Mouse (Mus musculus): ENCODE results near the gene Zfhx3. TPM values are rescaled to one million over a fixed set of nuclear protein-coding genes. Genes with fewer than 3 reads are reported as not detected.
A peak's percentile ranks its signal among the peaks of the same experiment; 100 is the strongest.

Gene Zfhx3
- polyA plus RNA-seq, 1 experiment = 2.5 TPM

DNA sequence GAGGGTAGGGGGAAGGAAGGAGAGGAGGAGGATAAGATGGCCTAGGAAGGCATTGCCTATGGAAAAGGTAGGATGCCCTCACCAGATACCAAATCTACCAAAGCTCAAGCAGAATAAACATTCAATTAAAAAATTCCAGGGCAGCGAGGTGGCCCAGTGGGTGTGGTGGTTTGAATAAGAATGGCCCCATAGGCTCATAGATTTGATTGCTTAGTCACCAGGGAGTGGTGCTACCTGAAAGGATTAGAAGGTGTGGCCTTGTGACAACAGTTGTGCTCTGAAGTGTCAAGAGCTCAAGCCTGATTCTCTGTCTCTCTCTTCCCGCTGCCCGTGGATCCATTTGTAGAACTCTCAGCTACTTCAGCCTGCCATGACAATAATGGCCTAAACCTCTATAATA is 703.2 kb downstream of the Zfhx3 start:
- H3K27ac ChIP-seq (ENCODE audit: insufficient read depth, low read depth, low read length) = no peak overlapping the region
- no peaks in the 10 kb centered on the region for H3K36me3 ChIP-seq (ENCODE audit: control insufficient read depth, insufficient read depth, low read length)
- no peaks in the 10 kb centered on the region for H3K4me1 ChIP-seq (ENCODE audit: control insufficient read depth, insufficient read depth, low read length)
- TF ChIP-seq CTCF (conservative IDR thresholded peaks at IDR 0.05; ENCODE audit: insufficient read depth, insufficient read length, low read depth, low read length) (no peak), POLR2A (IDR thresholded peaks at IDR 0.05; ENCODE audit: low read depth, low read length) (no peak)
- no peak for DNase-seq
- no peak overlapping the region for H3K4me3 ChIP-seq (ENCODE audit: insufficient read depth, low read depth, low read length)
- 85% methylated on average over 3 of the region's 3 CpGs for WGBS
- H3K27me3 ChIP-seq (replicated peaks; ENCODE audit: control insufficient read depth, insufficient read depth, low read length) = no peaks in the 10 kb centered on the region

DNA sequence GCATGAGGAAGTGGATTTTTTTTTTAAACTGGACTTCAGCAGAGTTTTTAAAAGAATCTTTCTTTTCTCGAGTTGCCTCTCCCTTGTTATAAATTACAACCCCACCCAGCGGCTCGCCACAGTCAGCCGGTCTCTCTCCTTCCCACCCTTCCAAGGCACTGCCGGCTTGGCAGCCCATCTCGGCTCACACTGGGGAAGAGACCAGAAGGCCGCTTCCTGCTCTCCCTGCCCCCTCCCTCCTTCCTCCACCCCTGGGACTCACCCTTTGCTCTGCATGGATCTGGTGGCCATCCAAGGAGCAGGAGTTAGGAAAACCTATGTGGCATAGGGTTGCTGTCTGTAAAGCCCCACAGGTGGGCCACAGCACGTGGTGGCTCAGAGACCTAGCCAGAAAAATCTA is 705.1 kb downstream of the Zfhx3 start:
- H3K4me3 ChIP-seq (ENCODE audit: insufficient read depth, low read depth, low read length) = no peak overlapping the region
- peak; percentile 77 for DNase-seq

DNA sequence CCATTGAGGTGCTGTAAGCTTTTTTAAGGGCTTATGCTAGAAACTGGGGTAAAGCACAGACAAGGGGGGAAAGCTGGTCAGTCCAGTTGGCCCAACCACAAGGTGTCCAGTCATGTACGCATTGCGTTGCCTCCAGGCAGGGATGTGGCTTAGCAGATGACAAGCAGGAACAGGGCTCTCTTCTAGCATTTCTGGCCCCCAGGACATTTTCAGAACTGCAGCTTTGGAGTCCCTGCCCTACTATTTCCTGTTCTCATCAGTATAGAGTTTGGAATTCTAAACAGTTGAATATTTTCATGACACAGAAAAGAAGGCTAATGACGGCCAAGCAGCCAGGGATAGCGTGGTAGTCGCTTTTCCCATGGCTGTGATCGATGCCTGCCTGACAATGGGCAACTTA is 706.5 kb downstream of the Zfhx3 start:
- no peak overlapping the region for H3K27ac ChIP-seq (ENCODE audit: insufficient read depth, low read depth, low read length)
- no peak for DNase-seq
- no peaks in the 10 kb centered on the region for H3K27me3 ChIP-seq (replicated peaks; ENCODE audit: control insufficient read depth, insufficient read depth, low read length)
- 90% methylated on average over 6 of the region's 6 CpGs for WGBS
- H3K4me1 ChIP-seq (ENCODE audit: control insufficient read depth, insufficient read depth, low read length) = no peaks in the 10 kb centered on the region
- no peak overlapping the region for H3K4me3 ChIP-seq (ENCODE audit: insufficient read depth, low read depth, low read length)
- H3K36me3 ChIP-seq (ENCODE audit: control insufficient read depth, insufficient read depth, low read length) = no peaks in the 10 kb centered on the region
- no peak for TF ChIP-seq POLR2A (IDR thresholded peaks at IDR 0.05; ENCODE audit: low read depth, low read length)
- TF ChIP-seq CTCF (conservative IDR thresholded peaks at IDR 0.05; ENCODE audit: insufficient read depth, insufficient read length, low read depth, low read length) = no peak

More for the DNA sequence above, 705.1 kb downstream of the Zfhx3 start:
- WGBS = 25% methylated on average over 8 of the region's 8 CpGs
- no peaks in the 10 kb centered on the region for H3K4me1 ChIP-seq (ENCODE audit: control insufficient read depth, insufficient read depth, low read length)
- no peaks in the 10 kb centered on the region for H3K36me3 ChIP-seq (ENCODE audit: control insufficient read depth, insufficient read depth, low read length)
- no peaks in the 10 kb centered on the region for H3K27me3 ChIP-seq (replicated peaks; ENCODE audit: control insufficient read depth, insufficient read depth, low read length)
- TF ChIP-seq POLR2A (IDR thresholded peaks at IDR 0.05; ENCODE audit: low read depth, low read length) = no peak
- no peak for TF ChIP-seq CTCF (conservative IDR thresholded peaks at IDR 0.05; ENCODE audit: insufficient read depth, insufficient read length, low read depth, low read length)
- no peak overlapping the region for H3K27ac ChIP-seq (ENCODE audit: insufficient read depth, low read depth, low read length)

DNA sequence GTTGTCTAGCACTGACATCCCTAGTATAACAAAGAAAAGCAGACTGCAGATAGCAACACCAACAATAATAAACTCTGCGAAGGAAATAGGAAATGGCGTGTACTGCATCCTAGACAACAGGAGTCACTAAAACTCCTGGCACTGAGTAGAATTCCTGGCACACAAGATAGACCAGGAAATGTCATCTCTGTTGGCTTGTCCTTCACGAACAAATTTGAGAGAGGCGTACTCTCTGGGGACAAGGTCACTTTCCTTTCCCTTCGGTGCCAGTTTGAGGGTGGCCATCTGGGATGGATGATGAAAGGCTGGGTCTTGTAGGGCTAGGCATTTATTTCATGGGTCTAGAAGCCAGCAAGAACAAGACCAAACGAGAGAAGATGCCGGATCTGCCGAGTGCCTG is 708.4 kb downstream of the Zfhx3 start:
- TF ChIP-seq CTCF (conservative IDR thresholded peaks at IDR 0.05; ENCODE audit: insufficient read depth, insufficient read length, low read depth, low read length) (no peak), POLR2A (IDR thresholded peaks at IDR 0.05; ENCODE audit: low read depth, low read length) (no peak)
- H3K27me3 ChIP-seq (replicated peaks; ENCODE audit: control insufficient read depth, insufficient read depth, low read length) = no peaks in the 10 kb centered on the region
- no peak overlapping the region for H3K4me3 ChIP-seq (ENCODE audit: insufficient read depth, low read depth, low read length)
- no peaks in the 10 kb centered on the region for H3K36me3 ChIP-seq (ENCODE audit: control insufficient read depth, insufficient read depth, low read length)
- H3K27ac ChIP-seq (ENCODE audit: insufficient read depth, low read depth, low read length) = no peak overlapping the region
- H3K4me1 ChIP-seq (ENCODE audit: control insufficient read depth, insufficient read depth, low read length) = no peaks in the 10 kb centered on the region
- 74% methylated on average over 8 of the region's 8 CpGs for WGBS
- DNase-seq = peak; percentile 70

DNA sequence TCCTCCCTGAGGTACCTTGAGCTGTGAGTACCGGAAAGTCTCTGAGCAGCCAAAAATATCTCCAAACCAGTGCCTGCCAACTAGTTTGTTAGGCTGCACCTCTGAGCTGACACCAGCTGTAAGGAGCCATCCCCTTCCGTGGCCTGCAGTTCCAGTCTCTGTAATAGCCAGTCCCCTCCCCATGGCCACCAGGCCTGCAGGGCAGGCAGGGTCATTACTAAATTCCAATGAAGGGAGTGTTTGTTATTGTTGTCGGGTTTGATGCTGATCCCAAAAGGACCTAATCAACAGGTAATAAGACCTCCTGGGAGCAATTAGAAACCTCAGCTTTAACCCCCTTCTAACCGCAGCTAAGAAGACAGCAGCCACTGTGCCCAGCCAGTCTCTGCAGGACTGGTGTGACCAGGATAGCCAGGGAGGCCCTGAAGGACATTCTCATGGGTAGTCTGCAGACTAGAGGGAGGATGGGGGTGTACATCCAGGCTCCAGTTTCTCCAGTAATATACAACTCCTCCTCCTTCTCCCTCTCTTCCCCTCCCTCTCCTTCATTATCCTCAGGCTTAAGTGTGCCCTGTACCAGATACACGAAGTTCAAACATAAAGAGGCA is 719.1 kb downstream of the Zfhx3 start:
- no peak overlapping the region for H3K4me3 ChIP-seq (ENCODE audit: insufficient read depth, low read depth, low read length)
- no peaks in the 10 kb centered on the region for H3K27me3 ChIP-seq (replicated peaks; ENCODE audit: control insufficient read depth, insufficient read depth, low read length)
- 46% methylated on average over 5 of the region's 5 CpGs for WGBS
- no peak for DNase-seq
- TF ChIP-seq POLR2A (IDR thresholded peaks at IDR 0.05; ENCODE audit: low read depth, low read length) (no peak), CTCF (conservative IDR thresholded peaks at IDR 0.05; ENCODE audit: insufficient read depth, insufficient read length, low read depth, low read length) (no peak)
- H3K4me1 ChIP-seq (ENCODE audit: control insufficient read depth, insufficient read depth, low read length) = no peaks in the 10 kb centered on the region
- H3K27ac ChIP-seq (ENCODE audit: insufficient read depth, low read depth, low read length) = no peak overlapping the region
- H3K36me3 ChIP-seq (ENCODE audit: control insufficient read depth, insufficient read depth, low read length) = no peaks in the 10 kb centered on the region

DNA sequence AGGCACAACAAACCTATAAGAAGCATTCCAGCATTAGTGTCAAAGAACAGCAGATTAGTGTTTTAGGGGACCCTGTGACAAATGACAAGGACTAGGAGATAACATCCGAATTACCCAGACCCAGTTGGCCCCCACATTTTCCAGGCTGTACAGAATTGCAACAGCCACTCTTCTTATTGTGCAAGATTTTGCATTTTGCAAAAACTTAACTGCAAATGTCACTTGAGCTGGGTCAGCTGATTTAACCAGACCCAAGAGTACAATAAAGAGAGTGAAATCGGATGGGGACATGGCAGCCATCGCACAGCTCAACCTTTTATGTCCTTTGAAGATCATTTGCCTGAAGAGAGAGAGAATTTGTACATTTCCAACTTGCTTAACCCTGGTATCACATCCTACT is 720.3 kb downstream of the Zfhx3 start:
- Histone ChIP-seq H3K4me3 (ENCODE audit: insufficient read depth, low read depth, low read length) (no peak overlapping the region), H3K36me3 (ENCODE audit: control insufficient read depth, insufficient read depth, low read length) (no peaks in the 10 kb centered on the region), H3K27me3 (replicated peaks; ENCODE audit: control insufficient read depth, insufficient read depth, low read length) (no peaks in the 10 kb centered on the region), H3K27ac (ENCODE audit: insufficient read depth, low read depth, low read length) (no peak overlapping the region), H3K4me1 (ENCODE audit: control insufficient read depth, insufficient read depth, low read length) (no peaks in the 10 kb centered on the region)
- 71% methylated on average over 3 of the region's 3 CpGs for WGBS
- DNase-seq = peak; percentile 7
- TF ChIP-seq CTCF (conservative IDR thresholded peaks at IDR 0.05; ENCODE audit: insufficient read depth, insufficient read length, low read depth, low read length) = no peak
- TF ChIP-seq POLR2A (IDR thresholded peaks at IDR 0.05; ENCODE audit: low read depth, low read length) = no peak

DNA sequence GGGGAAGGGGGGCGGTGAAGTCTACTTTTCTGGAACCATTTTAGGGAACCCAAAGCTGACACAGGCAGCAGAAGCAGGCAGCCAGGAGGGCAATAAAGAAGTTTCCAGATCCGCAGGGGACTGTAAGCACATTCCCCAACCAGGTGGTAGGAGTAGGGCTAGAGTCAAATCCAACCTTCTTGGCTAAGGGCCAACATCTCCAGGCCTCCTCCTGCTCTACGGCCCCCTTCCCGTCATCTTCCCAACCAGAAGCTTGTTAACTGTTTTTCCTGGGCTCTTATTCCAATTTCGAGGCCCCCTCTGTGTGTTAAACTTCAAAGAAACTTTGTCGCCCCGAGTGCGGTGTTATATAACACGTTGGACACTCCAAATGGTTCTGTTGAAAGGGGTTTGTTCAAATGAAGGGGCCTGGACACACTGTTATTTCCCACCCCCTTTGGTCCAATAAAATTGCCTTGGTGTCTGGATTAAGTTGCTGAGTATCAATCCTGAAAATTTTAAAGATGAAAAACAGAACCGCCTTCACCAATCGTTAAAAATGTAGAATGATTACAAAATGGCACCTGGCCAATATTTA is 729.6 kb downstream of the Zfhx3 start:
- H3K4me3 ChIP-seq (ENCODE audit: insufficient read depth, low read depth, low read length) = no peak overlapping the region
- H3K36me3 ChIP-seq (ENCODE audit: control insufficient read depth, insufficient read depth, low read length) = no peaks in the 10 kb centered on the region
- no peak overlapping the region for H3K27ac ChIP-seq (ENCODE audit: insufficient read depth, low read depth, low read length)
- no peaks in the 10 kb centered on the region for H3K27me3 ChIP-seq (replicated peaks; ENCODE audit: control insufficient read depth, insufficient read depth, low read length)
- DNase-seq = no peak
- 71% methylated on average over 11 of the region's 11 CpGs for WGBS
- H3K4me1 ChIP-seq (ENCODE audit: control insufficient read depth, insufficient read depth, low read length) = no peaks in the 10 kb centered on the region
- TF ChIP-seq CTCF (conservative IDR thresholded peaks at IDR 0.05; ENCODE audit: insufficient read depth, insufficient read length, low read depth, low read length) (no peak), POLR2A (IDR thresholded peaks at IDR 0.05; ENCODE audit: low read depth, low read length) (no peak)

All from kidney, adult 2 months (tissue).